9 mouse cellular contexts compared by ENCODE assay signal in genomic region chr4:117188969-117189368, GRCm38 (mm10). TPM values are rescaled to one million over a fixed set of nuclear protein-coding genes. Genes with fewer than 3 reads are reported as not detected.
DNase-seq lines count a peak whose midpoint lies in the region; ATAC-seq lines count a peak whose summit lies in the region.
"Had no signal": no experiment of that assay in that cellular context is flagged by ENCODE, and none has a peak within 500 bp of the region (broad histone marks: within the 10 kb centered on the region; RNA-seq: fewer than 3 reads in every experiment).

No protein-coding gene starts in this region.

- peak overlapping the region; percentile 65 for H3K9ac ChIP-seq in kidney, embryonic 16.5 days (replicated peaks; ENCODE audit: low read length)
- no peak overlapping the region for H3K9ac ChIP-seq in hindbrain, embryonic 15.5 days
- no peak overlapping the region for H3K9ac ChIP-seq in midbrain, embryonic 15.5 days

- DNase-seq in kidney, postnatal 14 days, result no peak
- no peak for DNase-seq in thymus, postnatal 10 days (ENCODE audit: low spot score in 2 of 2)
- no peak for DNase-seq in left cerebral cortex, postnatal 25 days (ENCODE audit: low spot score in 2 of 2)
- no peak for DNase-seq in spleen, postnatal 10 days (ENCODE audit: low spot score in 2 of 2)

- no peaks in the 10 kb centered on the region for H3K36me3 ChIP-seq in kidney, embryonic 16.5 days (ENCODE audit: insufficient read depth, low read length)
- H3K36me3 ChIP-seq in hindbrain, embryonic 15.5 days, result no peaks in the 10 kb centered on the region
- H3K36me3 ChIP-seq in midbrain, embryonic 15.5 days (replicated peaks), result no peaks in the 10 kb centered on the region

- no peak for ATAC-seq in kidney, embryonic 16.5 days (ENCODE audit: low FRiP score, low TSS enrichment)
- no peak for ATAC-seq in hindbrain, embryonic 15.5 days (ENCODE audit: low FRiP score, low read depth)
- ATAC-seq in midbrain, embryonic 15.5 days (replicated peaks), result no peak

- no peaks in the 10 kb centered on the region; the same call in 1 of the 2 replicates for H3K4me1 ChIP-seq in kidney, embryonic 16.5 days (ENCODE audit: insufficient read depth, low read length)
- peaks cover 2% of the 10 kb centered on the region; the same call in 1 of the 2 replicates for H3K4me1 ChIP-seq in brown adipose tissue, adult 24 weeks (ENCODE audit: control insufficient read depth, insufficient read depth, insufficient read length, low read length)
- H3K4me1 ChIP-seq in hindbrain, embryonic 15.5 days (replicated peaks), result 0 out of 2 replicates have a peak, but pooled peaks cover 3% of the 10 kb centered on the region
- H3K4me1 ChIP-seq in midbrain, embryonic 15.5 days, result peaks cover 5% of the 10 kb centered on the region; the same call in 1 of the 2 replicates

- H3K27ac ChIP-seq in kidney, embryonic 16.5 days (ENCODE audit: low read length), result peak overlapping the region; percentile 87
- H3K27ac ChIP-seq in brown adipose tissue, adult 24 weeks (replicated peaks; ENCODE audit: low read depth, low read length), result peak overlapping the region; percentile 95
- H3K27ac ChIP-seq in hindbrain, embryonic 15.5 days (replicated peaks), result peak overlapping the region; percentile 84
- 0 out of 2 replicates have a peak overlapping the region, but pooled peaks have one; percentile 5 for H3K27ac ChIP-seq in midbrain, embryonic 15.5 days

- intact Hi-C loops in left cerebral cortex, postnatal 25 days (cut with DNase I), result no loop called here

- H3K27me3 ChIP-seq in kidney, embryonic 16.5 days (ENCODE audit: insufficient read depth, low read length), result no peaks in the 10 kb centered on the region
- no peaks in the 10 kb centered on the region for H3K27me3 ChIP-seq in hindbrain, embryonic 15.5 days
- no peaks in the 10 kb centered on the region for H3K27me3 ChIP-seq in midbrain, embryonic 15.5 days (replicated peaks)

- peak overlapping the region; percentile 55 for H3K4me2 ChIP-seq in kidney, embryonic 16.5 days (replicated peaks; ENCODE audit: low read depth, low read length)
- H3K4me2 ChIP-seq in hindbrain, embryonic 15.5 days, result peak overlapping the region; percentile 58
- H3K4me2 ChIP-seq in midbrain, embryonic 15.5 days, result peak overlapping the region; percentile 50

- H3K9me3 ChIP-seq in kidney, embryonic 16.5 days (ENCODE audit: low read length), result peaks cover 3% of the 10 kb centered on the region; the same call in 1 of the 2 replicates
- H3K9me3 ChIP-seq in hindbrain, embryonic 15.5 days, result no peaks in the 10 kb centered on the region
- H3K9me3 ChIP-seq in midbrain, embryonic 15.5 days, result no peaks in the 10 kb centered on the region

- 57% methylated on average over 3 of the region's 3 CpGs for WGBS in kidney, embryonic 16.5 days
- WGBS in hindbrain, embryonic 15.5 days, result 54% methylated on average over 3 of the region's 3 CpGs
- WGBS in midbrain, embryonic 15.5 days, result 52% methylated on average over 3 of the region's 3 CpGs

- H3K4me3 ChIP-seq in kidney, embryonic 16.5 days (ENCODE audit: low read length), result peak overlapping the region; percentile 47
- H3K4me3 ChIP-seq in brown adipose tissue, adult 24 weeks (ENCODE audit: insufficient read depth, low read depth, low read length), result peak overlapping the region; percentile 83
- H3K4me3 ChIP-seq in hindbrain, embryonic 15.5 days, result peak overlapping the region; percentile 31
- peak overlapping the region; percentile 34; the same call in 1 of the 2 replicates for H3K4me3 ChIP-seq in midbrain, embryonic 15.5 days

RNA-seq across cellular contexts. Expression of gene Kif2c, which starts 6.5 kb away (rescaled TPM):
- polyA plus RNA-seq in kidney, embryonic 16.5 days (2015; fragmentation: Nextera tagmentation; extraction: Ambion mirVana), result 71.8 and 75.6 TPM in 2 replicates
- not detected in 2 replicates for polyA plus RNA-seq in brown adipose tissue, adult 24 weeks (2012; ENCODE audit: insufficient read depth, insufficient read length, missing spikeins)
- polyA plus RNA-seq in hindbrain, embryonic 15.5 days (2015; fragmentation: Nextera tagmentation; extraction: Ambion mirVana), result 12.9 and 14.4 TPM in 2 replicates
- polyA plus RNA-seq in midbrain, embryonic 15.5 days (2015; fragmentation: Nextera tagmentation; extraction: Ambion mirVana), result 8.1 and 10.0 TPM in 2 replicates
- under 1 TPM; 0.14 to 0.21 TPM for total RNA-seq in left cerebral cortex, postnatal 25 days (2021)
- total RNA-seq: gastrocnemius, adult 18-20 months had no signal

RNA-seq across cellular contexts. Expression of gene Rps8, which starts 32.9 kb away (rescaled TPM):
- 746 and 795 TPM in 2 replicates for polyA plus RNA-seq in kidney, embryonic 16.5 days (2015; fragmentation: Nextera tagmentation; extraction: Ambion mirVana)
- 544 and 683 TPM in 2 replicates for polyA plus RNA-seq in brown adipose tissue, adult 24 weeks (2012; ENCODE audit: insufficient read depth, insufficient read length, missing spikeins)
- 468 and 502 TPM in 2 replicates for polyA plus RNA-seq in hindbrain, embryonic 15.5 days (2015; fragmentation: Nextera tagmentation; extraction: Ambion mirVana)
- 430 and 431 TPM in 2 replicates for polyA plus RNA-seq in midbrain, embryonic 15.5 days (2015; fragmentation: Nextera tagmentation; extraction: Ambion mirVana)
- total RNA-seq in left cerebral cortex, postnatal 25 days (2021), result 100 to 1,000 TPM; 452 to 469 TPM

RNA-seq across cellular contexts. Expression of gene Plk3, which starts 55.2 kb away (rescaled TPM):
- polyA plus RNA-seq in kidney, embryonic 16.5 days (2015; fragmentation: Nextera tagmentation; extraction: Ambion mirVana), result 3.1 and 3.7 TPM in 2 replicates
- 0.71 and 2.5 TPM in 2 replicates for polyA plus RNA-seq in brown adipose tissue, adult 24 weeks (2012; ENCODE audit: insufficient read depth, insufficient read length, missing spikeins)
- 24.9 and 25.0 TPM in 2 replicates for polyA plus RNA-seq in hindbrain, embryonic 15.5 days (2015; fragmentation: Nextera tagmentation; extraction: Ambion mirVana)
- polyA plus RNA-seq in midbrain, embryonic 15.5 days (2015; fragmentation: Nextera tagmentation; extraction: Ambion mirVana), result 19.1 and 19.3 TPM in 2 replicates
- 10 to 100 TPM; 11.4 to 16.3 TPM for total RNA-seq in left cerebral cortex, postnatal 25 days (2021)

Comparison
In these comparisons a context has a peak if more than half of its experiments do, and no peak if none do; other contexts are left out.
1. H3K27ac ChIP-seq: peak in every context shown above with its lines; median percentile 95 in brown adipose tissue, adult 24 weeks; 87 in kidney, embryonic 16.5 days; 84 in hindbrain, embryonic 15.5 days; 5 in midbrain, embryonic 15.5 days.
2. H3K4me3 ChIP-seq: peak in every context shown above with its lines; median percentile 83 in brown adipose tissue, adult 24 weeks; 47 in kidney, embryonic 16.5 days; 34 in midbrain, embryonic 15.5 days; 31 in hindbrain, embryonic 15.5 days.